Mouse (Mus musculus): Measurements from ENCODE around the gene Arhgef7. TPM values are rescaled to one million over a fixed set of nuclear protein-coding genes. Genes with fewer than 3 reads are reported as not detected.

Gene Arhgef7
- total and polyA plus RNA-seq, 3 experiments: 29.9 to 41.8 (median 39.3) TPM

GRCm38 (mm10) chr8:11797729-11798479, 70.4 kb downstream of the Arhgef7 start:
- DNase-seq: no peak

- no peak for DNase-seq
These were observed 71.0 kb downstream of the Arhgef7 start for GRCm38 (mm10) chr8:11798480-11798867.

GRCm38 (mm10) chr8:11799098-11799497, 71.6 kb downstream of the Arhgef7 start:
- no peak for DNase-seq

- DNase-seq: no peak
These were observed 73.0 kb downstream of the Arhgef7 start for GRCm38 (mm10) chr8:11800481-11800880.

GRCm38 (mm10) chr8:11801571-11801970, 74.0 kb downstream of the Arhgef7 start:
- DNase-seq: no peak

GRCm38 (mm10) chr8:11804914-11805313, 77.4 kb downstream of the Arhgef7 start:
- DNase-seq: no peak

- no peak for DNase-seq
These were observed 78.7 kb downstream of the Arhgef7 start for GRCm38 (mm10) chr8:11806252-11806651.

GRCm38 (mm10) chr8:11807361-11807760, 79.8 kb downstream of the Arhgef7 start:
- no peak for DNase-seq

- no peak for DNase-seq
These were observed 80.5 kb downstream of the Arhgef7 start for GRCm38 (mm10) chr8:11808047-11808446.

GRCm38 (mm10) chr8:11810426-11810825, 82.9 kb downstream of the Arhgef7 start:
- no peak for DNase-seq

GRCm38 (mm10) chr8:11813801-11814200, 86.3 kb downstream of the Arhgef7 start:
- no peak for DNase-seq

- DNase-seq: no peak
These were observed 87.7 kb downstream of the Arhgef7 start for GRCm38 (mm10) chr8:11815206-11815605.

- no peak for DNase-seq
These were observed 92.6 kb downstream of the Arhgef7 start for GRCm38 (mm10) chr8:11820136-11820535.

GRCm38 (mm10) chr8:11820568-11820967, 93.0 kb downstream of the Arhgef7 start:
- DNase-seq: peak; percentile 18

GRCm38 (mm10) chr8:11821451-11822206, 94.1 kb downstream of the Arhgef7 start:
- DNase-seq: peak; percentile 83

- peak; percentile 47 for DNase-seq
These were observed 95.1 kb downstream of the Arhgef7 start for GRCm38 (mm10) chr8:11822550-11823060.

GRCm38 (mm10) chr8:11825756-11826155, 98.2 kb downstream of the Arhgef7 start:
- DNase-seq: no peak

GRCm38 (mm10) chr8:11827312-11827711, 99.8 kb downstream of the Arhgef7 start:
- no peak for DNase-seq

- DNase-seq: no peak
These were observed 102.9 kb downstream of the Arhgef7 start for GRCm38 (mm10) chr8:11830214-11831046.

GRCm38 (mm10) chr8:11831174-11831573, 103.7 kb downstream of the Arhgef7 start:
- DNase-seq: no peak

- DNase-seq: no peak
These were observed 104.4 kb downstream of the Arhgef7 start for GRCm38 (mm10) chr8:11831939-11832338.

GRCm38 (mm10) chr8:11833157-11833556, 105.6 kb downstream of the Arhgef7 start:
- no peak for DNase-seq
